Mouse (Mus musculus) urinary bladder, postnatal 14 days (tissue): ENCODE measurements around the gene Rgr.
"Not testable (repeated sequence)": the region's sequence is repeated elsewhere in the genome, so short reads cannot be mapped to it uniquely, and the experiment has no call there.

Experiments used
- DNase-seq: peaks from one replicate; pipeline ENCODE4 v3.0.0; 2021; ENCODE audit warnings: low spot score

Rgr gene

GRCm38 (mm10) chr14:37000780-37001179, 48.0 kb downstream of the Rgr start:
- DNase-seq, result not testable (repeated sequence)

GRCm38 (mm10) chr14:36989784-36990183, 59.0 kb downstream of the Rgr start:
- DNase-seq, result no peak

- DNase-seq, result no peak
Observed at GRCm38 (mm10) chr14:36985693-36986092, 63.1 kb downstream of the Rgr start.
